Mouse (Mus musculus) thymus, postnatal 36 days (tissue): ENCODE results near the gene Rsad2.

Experiments used
- DNase-seq, 2 experiments: peaks; one replicate each; pipeline ENCODE4 v3.0.0; 2022; ENCODE audit warnings: mixed read lengths in 2 of 2

The Rsad2 gene

GRCm38 (mm10) chr12:26399391-26399790, 56.9 kb downstream of the Rsad2 start:
- no peak for DNase-seq

- DNase-seq = no peak
Observed at GRCm38 (mm10) chr12:26398597-26398996, 57.7 kb downstream of the Rsad2 start.

- DNase-seq = no peak
Observed at GRCm38 (mm10) chr12:26394485-26395470, 61.5 kb downstream of the Rsad2 start.

GRCm38 (mm10) chr12:26393291-26393690, 63.0 kb downstream of the Rsad2 start:
- DNase-seq = no peak
